Comparison of ENCODE assay signal across 28 mouse cellular contexts in genomic region chr16:4976180-4976579, GRCm38 (mm10). TPM values are rescaled to one million over a fixed set of nuclear protein-coding genes. Genes with fewer than 3 reads are reported as not detected.
A peak's percentile ranks its signal among the peaks of the same experiment; 100 is the strongest.
DNase-seq lines count a peak whose midpoint lies in the region; TF ChIP-seq lines count a peak whose summit lies in the region.
"Had no signal": no experiment of that assay in that cellular context is flagged by ENCODE, and none has a peak within 500 bp of the region (broad histone marks: within the 10 kb centered on the region; RNA-seq: fewer than 3 reads in every experiment).

No protein-coding gene starts in this region.

- H3K4me3 ChIP-seq in layer of hippocampus, adult 2 months: no peak overlapping the region
- H3K4me3 ChIP-seq: embryonic facial prominence, embryonic 12.5 days; heart, embryonic 15.5 days; liver, embryonic 13.5 days; midbrain, embryonic 15.5 days; myocyte; neural tube, embryonic 13.5 days had no signal

- H3K27ac ChIP-seq in layer of hippocampus, adult 2 months: peak overlapping the region; percentile 72
- H3K27ac ChIP-seq: embryonic facial prominence, embryonic 12.5 days; heart, embryonic 15.5 days; hindbrain, embryonic 14.5 days; kidney, postnatal 0 days; liver, embryonic 13.5 days; midbrain, embryonic 15.5 days; neural tube, embryonic 13.5 days; stomach, postnatal 0 days had no signal

- DNase-seq in layer of hippocampus, adult 2 months (ENCODE audit: low spot score in 2 of 2): no peak
- DNase-seq in layer of hippocampus, postnatal 14 days (ENCODE audit: low spot score in 2 of 2): no peak
- DNase-seq in right cerebral cortex, postnatal 25 days: peak; percentile 50
- DNase-seq in right cerebral cortex, postnatal 14 days: no peak
- DNase-seq in cerebellum, adult 8-10 months: peak; percentile 51
- DNase-seq in telencephalon, adult 2 months (ENCODE audit: low read depth, low spot score): peak; percentile 48
- no peak for DNase-seq in urinary bladder, adult 18-20 months (ENCODE audit: low spot score in 2 of 2)
- DNase-seq in testis, postnatal 14 days (ENCODE audit: low spot score): no peak
- DNase-seq: adrenal gland, postnatal 10 days; forebrain, postnatal 0 days; heart, postnatal 4 days; kidney, adult 18-20 months; liver, embryonic 13.5 days; lung, embryonic 14.5 days; lung, postnatal 4 days had no signal

- no peak for TF ChIP-seq CTCF in layer of hippocampus, adult 2 months (conservative IDR thresholded peaks at IDR 0.05)

RNA-seq across cellular contexts. Expression of gene Anks3, which starts 12.2 kb away (rescaled TPM):
- total RNA-seq in layer of hippocampus, adult 2 months (2021): 10 to 100 TPM; 75.8 to 98.0 TPM
- 10 to 100 TPM; 57.1 to 58.6 TPM for total RNA-seq in layer of hippocampus, postnatal 14 days (2021)

RNA-seq across cellular contexts. Expression of gene Sept12, which starts 21.5 kb away (rescaled TPM):
- total RNA-seq in layer of hippocampus, adult 2 months (2021): not detected
- total RNA-seq in layer of hippocampus, postnatal 14 days (2021): not detected
- total RNA-seq: adrenal gland, postnatal 10 days; forebrain, postnatal 0 days; gastrocnemius, adult 8-10 months; heart, postnatal 4 days; layer of hippocampus, adult 18-20 months; left cerebral cortex, adult 8-10 months; megakaryocyte-erythroid progenitor cell, adult 5-6 weeks; MEL had no signal

RNA-seq across cellular contexts. Expression of gene Smim22, which starts 30.9 kb away (rescaled TPM):
- total RNA-seq in layer of hippocampus, adult 2 months (2021): not detected
- total RNA-seq in layer of hippocampus, postnatal 14 days (2021): not detected
- total RNA-seq: forebrain, postnatal 0 days; gastrocnemius, adult 8-10 months; heart, postnatal 4 days; layer of hippocampus, adult 18-20 months; left cerebral cortex, adult 8-10 months; megakaryocyte-erythroid progenitor cell, adult 5-6 weeks; MEL had no signal

RNA-seq across cellular contexts. Expression of gene Rogdi, which starts 37.2 kb away (rescaled TPM):
- 100 to 1,000 TPM; 394 to 420 TPM for total RNA-seq in layer of hippocampus, adult 2 months (2021)
- total RNA-seq in layer of hippocampus, postnatal 14 days (2021): 100 to 1,000 TPM; 280 to 286 TPM

RNA-seq across cellular contexts. Expression of gene Nudt16l1, which starts 37.6 kb away (rescaled TPM):
- 10 to 100 TPM; 79.1 to 79.6 TPM for total RNA-seq in layer of hippocampus, adult 2 months (2021)
- total RNA-seq in layer of hippocampus, postnatal 14 days (2021): 10 to 100 TPM; 75.5 to 77.1 TPM

Comparison
In these comparisons a context has a peak if more than half of its experiments do, and no peak if none do; other contexts are left out.
1. DNase-seq: peak in right cerebral cortex, postnatal 25 days (single experiment), cerebellum, adult 8-10 months (single experiment) and telencephalon, adult 2 months (single experiment); none in layer of hippocampus, adult 2 months (0 of 2), layer of hippocampus, postnatal 14 days (0 of 2), right cerebral cortex, postnatal 14 days (single experiment), urinary bladder, adult 18-20 months (0 of 2) and testis, postnatal 14 days (single experiment).